Mouse (Mus musculus): ENCODE measurements at regions not wholly inside any gene's neighbourhood (a gene's known extent, or its start where the extent isn't known, plus 50 kb on each side); places are given as distances from the start of the nearest gene placed in this dataset.

DNA sequence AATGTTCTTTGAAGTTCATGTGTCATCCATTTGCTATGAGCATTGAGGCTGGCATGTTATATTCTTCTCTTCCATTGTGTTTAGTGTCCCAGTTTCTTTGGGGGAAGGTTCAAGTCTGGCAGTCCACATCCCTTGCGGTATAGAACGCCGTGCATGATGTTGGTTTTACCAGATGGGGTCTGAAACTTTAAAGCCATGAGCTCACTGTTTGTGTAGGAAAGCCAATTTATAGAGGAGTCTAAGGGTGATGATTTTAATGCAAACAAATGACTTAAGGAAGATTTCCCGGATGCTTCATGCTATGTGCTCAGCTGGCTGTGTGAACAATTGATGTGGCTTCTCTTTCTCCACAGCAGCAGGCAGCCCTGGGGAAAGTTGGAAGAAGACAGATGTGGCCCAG lies 104.0 kb upstream of the Hey2 start:
- no peak for DNase-seq

DNA sequence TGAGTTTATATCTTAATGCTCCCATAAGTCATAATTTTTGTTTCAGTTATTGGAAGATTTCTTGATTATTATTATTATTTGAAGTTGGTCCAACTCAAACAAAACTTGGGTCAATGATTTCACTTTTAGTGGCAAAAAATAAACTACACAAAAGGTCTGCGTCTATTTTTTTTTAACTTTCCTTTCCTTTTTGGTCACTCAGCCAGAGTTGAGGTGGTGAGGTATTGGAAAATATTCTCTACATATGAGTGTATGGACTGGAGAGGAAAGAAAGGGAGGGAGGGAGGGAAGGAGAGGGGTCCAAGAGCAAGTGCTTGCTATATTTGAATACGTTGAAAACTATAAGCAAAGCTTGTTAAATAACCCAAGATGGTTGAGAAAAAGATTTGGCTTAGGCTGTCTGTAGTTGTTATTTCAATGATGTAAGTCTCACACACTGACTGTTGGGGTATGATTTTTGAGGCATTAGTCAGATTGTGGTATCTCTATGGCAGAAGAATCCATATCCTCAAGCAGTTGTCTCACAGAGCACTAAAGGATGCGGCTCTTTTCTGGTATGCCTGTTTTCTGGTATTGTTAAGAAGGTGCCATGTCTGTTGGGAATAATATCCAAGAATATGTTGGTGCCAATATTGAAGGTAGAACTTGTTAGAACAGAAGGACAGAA lies 75.9 kb upstream of the Hey2 start:
- DNase-seq: no peak

DNA sequence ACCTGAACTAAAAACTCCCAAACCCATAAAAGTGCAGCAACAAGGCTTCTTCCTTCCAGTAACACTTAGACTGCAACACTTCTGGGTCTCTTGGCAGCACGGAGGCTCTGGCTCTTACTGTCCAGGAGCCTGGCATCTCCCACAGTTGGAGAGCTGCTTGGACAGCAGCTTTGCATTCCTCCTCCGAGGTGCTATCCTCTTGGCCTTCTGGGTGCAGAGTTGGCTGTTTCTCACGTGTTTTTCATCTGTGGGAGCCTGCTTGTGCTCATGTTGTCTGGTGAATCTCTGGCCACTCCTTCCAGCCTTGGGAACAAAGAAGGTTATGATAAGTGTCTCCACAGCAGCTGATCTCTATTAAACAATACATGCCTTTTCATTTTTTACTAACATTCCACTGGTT lies 51.2 kb upstream of the Hey2 start:
- DNase-seq: no peak
